Mouse (Mus musculus): Measurements from ENCODE around the gene Lep. TPM values are rescaled to one million over a fixed set of nuclear protein-coding genes. Genes with fewer than 3 reads are reported as not detected.

Gene Lep
- polyA plus RNA-seq, 1 experiment from 2014 or later = not detected

- Histone ChIP-seq H3K27me3 (peaks cover 1% of the 10 kb centered on the region; the same call in 1 of the 2 replicates), H3K4me1 (peaks cover 6% of the 10 kb centered on the region; the same call in 1 of the 2 replicates), H3K9me3 (peaks cover 15% of the 10 kb centered on the region), H3K4me3 (no peak overlapping the region), H3K9ac (no peak overlapping the region), H3K36me3 (no peaks in the 10 kb centered on the region), H3K27ac (no peak overlapping the region), H3K4me2 (no peak overlapping the region)
- 62% methylated on average over 7 of the region's 7 CpGs for WGBS
- ATAC-seq (ENCODE audit: insufficient number of reproducible peaks, insufficient read depth, low FRiP score, low TSS enrichment, low read depth) = no peak
Measured at GRCm38 (mm10) chr6:29087921-29088709, 28.1 kb downstream of the Lep start.

DNA sequence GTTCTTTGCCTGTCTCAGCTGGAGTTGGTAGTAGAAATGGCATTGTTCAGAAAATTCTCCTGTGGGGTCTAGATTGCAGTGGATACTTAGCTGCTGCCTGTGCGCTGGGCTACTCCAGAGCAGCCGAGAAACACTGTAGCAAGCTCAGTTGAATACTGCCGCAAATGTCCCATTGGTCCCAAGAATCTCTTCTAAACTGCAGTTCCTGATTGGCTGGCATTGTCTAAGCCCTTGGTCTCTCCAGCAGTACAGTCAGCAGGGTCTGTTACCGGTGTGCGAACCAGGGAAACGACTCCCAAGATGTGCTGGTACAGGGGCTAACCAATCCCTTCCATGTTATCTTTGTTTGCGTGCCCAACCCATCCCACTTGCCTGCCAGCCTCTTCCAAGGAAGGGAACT is 32.2 kb downstream of the Lep start:
- WGBS = 86% methylated on average over 7 of the region's 7 CpGs
- Histone ChIP-seq H3K9ac (no peak overlapping the region), H3K4me2 (no peak overlapping the region), H3K9me3 (peaks cover 23% of the 10 kb centered on the region), H3K4me3 (no peak overlapping the region), H3K27ac (no peak overlapping the region), H3K27me3 (no peaks in the 10 kb centered on the region), H3K4me1 (no peaks in the 10 kb centered on the region), H3K36me3 (no peaks in the 10 kb centered on the region)
- ATAC-seq (ENCODE audit: insufficient number of reproducible peaks, insufficient read depth, low FRiP score, low TSS enrichment, low read depth) = no peak

DNA sequence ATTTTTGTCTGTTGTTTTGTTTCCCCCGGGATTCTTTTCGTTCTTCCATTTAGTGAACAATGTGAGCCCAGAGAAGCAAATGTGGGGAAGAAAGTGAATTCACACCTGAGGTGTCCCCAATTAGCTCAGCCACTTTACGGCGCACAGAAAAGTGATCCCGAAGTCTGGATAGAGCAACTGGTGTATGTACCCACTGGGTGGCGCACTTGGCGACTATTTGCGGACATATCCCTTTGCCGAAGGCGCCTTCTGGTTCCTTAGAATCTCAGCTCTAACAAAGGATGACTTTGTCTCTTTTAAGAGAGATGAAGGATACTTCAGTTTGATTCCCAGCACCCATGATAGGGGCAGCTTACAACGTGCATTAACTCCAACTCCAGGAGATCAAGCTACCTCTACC is 32.9 kb downstream of the Lep start:
- no peak overlapping the region for H3K4me2 ChIP-seq
- H3K36me3 ChIP-seq = no peaks in the 10 kb centered on the region
- no peaks in the 10 kb centered on the region for H3K4me1 ChIP-seq
- no peak overlapping the region for H3K4me3 ChIP-seq
- H3K27me3 ChIP-seq = no peaks in the 10 kb centered on the region
- H3K9me3 ChIP-seq = peaks cover 23% of the 10 kb centered on the region
- H3K27ac ChIP-seq = no peak overlapping the region
- 60% methylated on average over 11 of the region's 11 CpGs for WGBS
- H3K9ac ChIP-seq = no peak overlapping the region
- no peak for ATAC-seq (ENCODE audit: insufficient number of reproducible peaks, insufficient read depth, low FRiP score, low TSS enrichment, low read depth)

DNA sequence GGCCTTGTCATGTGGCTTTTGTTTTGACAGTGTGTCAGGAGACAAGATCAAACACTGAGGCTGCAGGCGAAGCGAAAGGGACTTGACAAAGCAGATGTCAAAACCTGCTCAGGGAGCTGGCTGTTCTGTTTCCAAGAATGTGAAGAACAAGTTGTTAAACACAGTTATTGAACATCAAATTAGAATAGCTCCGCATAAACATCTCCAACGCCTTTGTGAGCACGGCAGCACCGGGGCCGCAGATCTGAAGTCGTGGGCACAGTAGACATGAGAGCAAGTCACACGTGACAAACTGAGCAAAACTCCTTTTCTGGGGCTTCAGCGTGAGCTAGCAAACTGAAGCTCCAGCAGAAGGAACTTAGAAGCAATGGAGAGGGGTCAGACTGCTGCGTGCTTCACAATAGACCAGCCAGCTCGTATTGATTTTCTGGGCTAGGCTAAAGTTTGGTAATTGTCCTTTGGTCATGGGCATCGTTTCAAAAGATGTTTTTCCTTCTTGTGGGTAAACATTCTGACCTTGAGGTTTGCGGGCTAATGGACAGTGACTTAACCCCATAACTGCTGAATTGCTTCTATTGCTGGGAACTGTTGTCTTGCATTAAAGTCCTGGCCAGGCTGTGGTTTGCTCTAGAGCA is 39.6 kb downstream of the Lep start:
- H3K27ac ChIP-seq = no peak overlapping the region
- H3K4me1 ChIP-seq = peaks cover 10% of the 10 kb centered on the region
- no peaks in the 10 kb centered on the region for H3K36me3 ChIP-seq
- H3K4me2 ChIP-seq = no peak overlapping the region
- H3K27me3 ChIP-seq = no peaks in the 10 kb centered on the region
- 51% methylated on average over 14 of the region's 14 CpGs for WGBS
- 0 out of 2 replicates have a peak, but pooled peaks cover 6% of the 10 kb centered on the region for H3K9me3 ChIP-seq
- H3K4me3 ChIP-seq = no peak overlapping the region
- no peak overlapping the region for H3K9ac ChIP-seq
- ATAC-seq (ENCODE audit: insufficient number of reproducible peaks, insufficient read depth, low FRiP score, low TSS enrichment, low read depth) = no peak

DNA sequence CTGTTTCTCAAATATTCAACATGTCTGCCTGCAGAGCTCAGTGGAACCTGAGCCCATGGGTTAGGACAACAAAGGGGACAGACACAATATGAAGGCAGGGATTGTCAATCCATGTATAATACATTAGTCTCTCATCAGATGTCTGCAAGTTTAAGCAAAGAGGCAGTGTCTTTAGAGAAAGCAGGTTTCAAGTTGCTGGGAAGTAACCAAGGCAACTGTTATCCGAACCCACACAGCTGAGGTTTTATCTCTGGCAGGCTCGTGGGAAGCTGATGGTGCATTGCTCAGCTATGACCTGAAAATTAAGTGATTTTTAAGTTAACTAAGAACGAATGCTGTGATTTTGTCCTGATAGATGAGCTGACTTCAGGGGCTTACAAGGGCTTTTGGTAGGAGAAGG is 40.4 kb downstream of the Lep start:
- Histone ChIP-seq H3K4me1 (peaks cover 10% of the 10 kb centered on the region), H3K27me3 (no peaks in the 10 kb centered on the region), H3K9me3 (0 out of 2 replicates have a peak, but pooled peaks cover 6% of the 10 kb centered on the region), H3K4me3 (no peak overlapping the region), H3K4me2 (no peak overlapping the region), H3K27ac (no peak overlapping the region), H3K36me3 (no peaks in the 10 kb centered on the region), H3K9ac (no peak overlapping the region)
- WGBS = 27% methylated on average over 3 of the region's 3 CpGs
- no peak for ATAC-seq (ENCODE audit: insufficient number of reproducible peaks, insufficient read depth, low FRiP score, low TSS enrichment, low read depth)

- H3K9ac ChIP-seq = no peak overlapping the region
- ATAC-seq (ENCODE audit: insufficient number of reproducible peaks, insufficient read depth, low FRiP score, low TSS enrichment, low read depth) = no peak
- 79% methylated on average over 9 of the region's 9 CpGs for WGBS
- no peak overlapping the region for H3K27ac ChIP-seq
- H3K4me3 ChIP-seq = no peak overlapping the region
- peaks cover 10% of the 10 kb centered on the region for H3K4me1 ChIP-seq
- H3K36me3 ChIP-seq = no peaks in the 10 kb centered on the region
- no peaks in the 10 kb centered on the region for H3K27me3 ChIP-seq
- no peak overlapping the region for H3K4me2 ChIP-seq
- H3K9me3 ChIP-seq = 0 out of 2 replicates have a peak, but pooled peaks cover 2% of the 10 kb centered on the region
Measured at GRCm38 (mm10) chr6:29101248-29101864, 41.3 kb downstream of the Lep start.

DNA sequence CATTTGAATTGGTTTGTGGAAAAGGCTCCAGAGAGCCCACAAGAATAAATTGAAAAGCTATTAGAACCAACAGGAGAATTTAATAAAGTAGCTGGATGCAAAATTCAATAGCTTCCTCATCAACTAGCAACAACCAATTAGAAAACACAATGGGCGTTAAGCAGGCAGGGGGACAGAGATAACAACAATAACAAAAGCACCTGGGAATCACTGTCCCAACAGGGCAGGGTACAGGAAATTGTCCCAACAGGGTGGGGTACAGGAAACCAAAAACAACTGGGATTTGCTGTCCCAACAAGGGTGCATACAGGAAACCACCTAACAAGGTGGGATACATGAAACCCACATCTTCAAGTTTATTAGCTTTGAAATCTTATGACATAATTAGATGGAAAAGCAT is 48.4 kb downstream of the Lep start:
- Histone ChIP-seq H3K9me3 (0 out of 2 replicates have a peak, but pooled peaks cover 2% of the 10 kb centered on the region), H3K9ac (no peak overlapping the region), H3K36me3 (no peaks in the 10 kb centered on the region), H3K4me2 (no peak overlapping the region), H3K4me3 (no peak overlapping the region), H3K4me1 (no peaks in the 10 kb centered on the region), H3K27ac (no peak overlapping the region), H3K27me3 (no peaks in the 10 kb centered on the region)
- 87% methylated on average over 1 of the region's 1 CpGs for WGBS
- ATAC-seq (ENCODE audit: insufficient number of reproducible peaks, insufficient read depth, low FRiP score, low TSS enrichment, low read depth) = no peak

- Histone ChIP-seq H3K9ac (no peak overlapping the region), H3K4me2 (no peak overlapping the region), H3K9me3 (0 out of 2 replicates have a peak, but pooled peaks cover 2% of the 10 kb centered on the region), H3K27me3 (no peaks in the 10 kb centered on the region), H3K27ac (no peak overlapping the region), H3K4me1 (no peaks in the 10 kb centered on the region), H3K36me3 (no peaks in the 10 kb centered on the region), H3K4me3 (no peak overlapping the region)
- WGBS = 90% methylated on average over 4 of the region's 4 CpGs
- ATAC-seq (ENCODE audit: insufficient number of reproducible peaks, insufficient read depth, low FRiP score, low TSS enrichment, low read depth) = no peak
Measured at GRCm38 (mm10) chr6:29111501-29111900, 51.5 kb downstream of the Lep start.

- H3K4me2 ChIP-seq = no peak overlapping the region
- peaks cover 17% of the 10 kb centered on the region for H3K4me1 ChIP-seq
- whole genome bisulfite sequencing = 67% methylated on average over 7 of the region's 7 CpGs
- ATAC-seq (ENCODE audit: insufficient number of reproducible peaks, insufficient read depth, low FRiP score, low TSS enrichment, low read depth) = no peak
- no peak overlapping the region for H3K4me3 ChIP-seq
- H3K36me3 ChIP-seq = no peaks in the 10 kb centered on the region
- H3K9ac ChIP-seq = no peak overlapping the region
- H3K9me3 ChIP-seq = 0 out of 2 replicates have a peak, but pooled peaks cover 2% of the 10 kb centered on the region
- no peaks in the 10 kb centered on the region for H3K27me3 ChIP-seq
- H3K27ac ChIP-seq = no peak overlapping the region
Measured at GRCm38 (mm10) chr6:29115756-29116155, 55.7 kb downstream of the Lep start.

GRCm38 (mm10) chr6:29117417-29118104 is 57.5 kb downstream of the Lep start:
- Histone ChIP-seq H3K9me3 (no peaks in the 10 kb centered on the region), H3K4me2 (no peak overlapping the region), H3K4me1 (peaks cover 17% of the 10 kb centered on the region), H3K9ac (no peak overlapping the region), H3K4me3 (no peak overlapping the region), H3K27ac (no peak overlapping the region), H3K27me3 (no peaks in the 10 kb centered on the region), H3K36me3 (no peaks in the 10 kb centered on the region)
- no peak for ATAC-seq (ENCODE audit: insufficient number of reproducible peaks, insufficient read depth, low FRiP score, low TSS enrichment, low read depth)
- 63% methylated on average over 7 of the region's 7 CpGs for WGBS

- H3K4me3 ChIP-seq = no peak overlapping the region
- H3K4me2 ChIP-seq = no peak overlapping the region
- no peak for ATAC-seq (ENCODE audit: insufficient number of reproducible peaks, insufficient read depth, low FRiP score, low TSS enrichment, low read depth)
- H3K9ac ChIP-seq = no peak overlapping the region
- no peaks in the 10 kb centered on the region for H3K27me3 ChIP-seq
- peaks cover 4% of the 10 kb centered on the region; the same call in 1 of the 2 replicates for H3K36me3 ChIP-seq
- no peak overlapping the region for H3K27ac ChIP-seq
- peaks cover 17% of the 10 kb centered on the region for H3K4me1 ChIP-seq
- no peaks in the 10 kb centered on the region for H3K9me3 ChIP-seq
Measured at GRCm38 (mm10) chr6:29118231-29118630, 58.2 kb downstream of the Lep start.

Data from embryonic facial prominence, embryonic 13.5 days (tissue).